7 mouse cellular contexts compared by ENCODE assay signal in genomic region chr5:64196866-64197321, GRCm38 (mm10). TPM values are rescaled to one million over a fixed set of nuclear protein-coding genes. Genes with fewer than 3 reads are reported as not detected.
DNase-seq lines count a peak whose midpoint lies in the region; ATAC-seq lines count a peak whose summit lies in the region.

No protein-coding gene starts in this region.

- H3K9ac ChIP-seq in heart, embryonic 16.5 days (ENCODE audit: low read length) = no peak overlapping the region
- H3K9ac ChIP-seq in neural tube, embryonic 15.5 days (replicated peaks) = no peak overlapping the region

- H3K4me1 ChIP-seq in heart, embryonic 10.5 days = peaks cover 14% of the 10 kb centered on the region; the same call in 1 of the 2 replicates
- H3K4me1 ChIP-seq in heart, embryonic 16.5 days (ENCODE audit: control insufficient read depth, insufficient read depth, low read length) = peaks cover 13% of the 10 kb centered on the region
- H3K4me1 ChIP-seq in neural tube, embryonic 15.5 days = no peaks in the 10 kb centered on the region

- WGBS in heart, embryonic 10.5 days = 60% methylated on average over 5 of the region's 5 CpGs
- WGBS in heart, embryonic 16.5 days = 61% methylated on average over 5 of the region's 5 CpGs
- 79% methylated on average over 5 of the region's 5 CpGs for WGBS in neural tube, embryonic 15.5 days

- no peaks in the 10 kb centered on the region for H3K9me3 ChIP-seq in heart, embryonic 10.5 days
- H3K9me3 ChIP-seq in heart, embryonic 16.5 days (replicated peaks; ENCODE audit: control insufficient read depth, low read length) = no peaks in the 10 kb centered on the region; the same call in 1 of the 2 replicates
- H3K9me3 ChIP-seq in neural tube, embryonic 15.5 days (replicated peaks) = no peaks in the 10 kb centered on the region

- intact Hi-C loops in heart, postnatal 14 days (cut with DNase I) = no loop called here

- DNase-seq in heart, embryonic 10.5 days (ENCODE audit: low spot score) = peak; percentile 69
- no peak for DNase-seq in heart, postnatal 14 days
- peak; percentile 35 for DNase-seq in lung, postnatal 10 days
- DNase-seq in lung, postnatal 25 days (ENCODE audit: low spot score) = no peak
- no peak for DNase-seq in right cerebral cortex, adult 18-20 months

- H3K4me2 ChIP-seq in heart, embryonic 16.5 days (ENCODE audit: low read depth, low read length) = no peak overlapping the region
- H3K4me2 ChIP-seq in neural tube, embryonic 15.5 days = no peak overlapping the region

- peak; percentile 53 for ATAC-seq in heart, embryonic 16.5 days (replicated peaks; ENCODE audit: extremely low read depth, insufficient read depth, low FRiP score)
- ATAC-seq in neural tube, embryonic 15.5 days (ENCODE audit: low FRiP score) = no peak

- H3K4me3 ChIP-seq in heart, embryonic 10.5 days = no peak overlapping the region
- no peak overlapping the region for H3K4me3 ChIP-seq in heart, embryonic 16.5 days (ENCODE audit: low read length)
- H3K4me3 ChIP-seq in neural tube, embryonic 15.5 days (replicated peaks) = no peak overlapping the region

- H3K36me3 ChIP-seq in heart, embryonic 10.5 days = no peaks in the 10 kb centered on the region
- no peaks in the 10 kb centered on the region for H3K36me3 ChIP-seq in heart, embryonic 16.5 days (ENCODE audit: control insufficient read depth, insufficient read depth)
- no peaks in the 10 kb centered on the region for H3K36me3 ChIP-seq in neural tube, embryonic 15.5 days

- H3K27ac ChIP-seq in heart, embryonic 10.5 days = peak overlapping the region; percentile 42; the same call in 1 of the 2 replicates
- no peak overlapping the region for H3K27ac ChIP-seq in heart, embryonic 16.5 days (ENCODE audit: low read length)
- no peak overlapping the region for H3K27ac ChIP-seq in neural tube, embryonic 15.5 days (replicated peaks)

- no peaks in the 10 kb centered on the region for H3K27me3 ChIP-seq in heart, embryonic 10.5 days (ENCODE audit: insufficient read depth, poor library complexity, severe bottlenecking)
- no peaks in the 10 kb centered on the region for H3K27me3 ChIP-seq in heart, embryonic 16.5 days (ENCODE audit: control insufficient read depth, insufficient read depth, low read length)
- H3K27me3 ChIP-seq in neural tube, embryonic 15.5 days (replicated peaks) = no peaks in the 10 kb centered on the region

RNA-seq across cellular contexts. Expression of gene Tbc1d1, which starts 40.8 kb away (rescaled TPM):
- 38.3 and 44.2 TPM in 2 replicates for polyA plus RNA-seq in heart, embryonic 10.5 days (2016; fragmentation: Nextera tagmentation; extraction: Ambion mirVana)
- total RNA-seq in heart, postnatal 14 days (2021) = 10 to 100 TPM; 16.7 to 21.9 TPM
- 27.4 and 28.5 TPM in 2 replicates for polyA plus RNA-seq in heart, embryonic 16.5 days (2015; fragmentation: Nextera tagmentation; extraction: Ambion mirVana)
- 13.5 and 17.0 TPM in 2 replicates for polyA plus RNA-seq in neural tube, embryonic 15.5 days (2015; fragmentation: Nextera tagmentation; extraction: Ambion mirVana)

Comparison
In these comparisons a context has a peak if more than half of its experiments do, and no peak if none do; other contexts are left out.
1. DNase-seq: peak in heart, embryonic 10.5 days (single experiment) and lung, postnatal 10 days (single experiment); none in heart, postnatal 14 days (0 of 2), lung, postnatal 25 days (single experiment) and right cerebral cortex, adult 18-20 months (single experiment).